Comparison of ENCODE assay signal across 15 mouse cellular contexts in genomic region chr11:115869393-115869792, GRCm38 (mm10). TPM values are rescaled to one million over a fixed set of nuclear protein-coding genes. Genes with fewer than 3 reads are reported as not detected.
DNase-seq lines count a peak whose midpoint lies in the region; ATAC-seq and TF ChIP-seq lines count a peak whose summit lies in the region.
"Had no signal": no experiment of that assay in that cellular context is flagged by ENCODE, and none has a peak within 500 bp of the region (broad histone marks: within the 10 kb centered on the region; RNA-seq: fewer than 3 reads in every experiment).

No protein-coding gene starts in this region.

- H3K36me3 ChIP-seq in lung, embryonic 14.5 days (ENCODE audit: insufficient read depth) = no peaks in the 10 kb centered on the region
- no peaks in the 10 kb centered on the region for H3K36me3 ChIP-seq in stomach, embryonic 14.5 days (ENCODE audit: control insufficient read depth, insufficient read depth, low read length)
- H3K36me3 ChIP-seq: hindbrain, embryonic 13.5 days had no signal

- peak; percentile 37 for DNase-seq in adrenal gland, adult 2 months
- DNase-seq in adrenal gland, adult 18-20 months (ENCODE audit: low spot score in 2 of 2) = no peak
- peak; percentile 8 for DNase-seq in lung, embryonic 14.5 days
- no peak for DNase-seq in cerebellum, adult 11-12 months
- no peak for DNase-seq in left cerebral cortex, postnatal 36 days (ENCODE audit: low spot score in 2 of 2)
- DNase-seq in layer of hippocampus, adult 9-10 months (ENCODE audit: low spot score) = no peak
- DNase-seq: cerebellum, adult 2 months; gastrocnemius, adult 2 months; spleen, adult 18-20 months had no signal

- H3K27ac ChIP-seq in lung, embryonic 14.5 days (ENCODE audit: low read depth) = no peak overlapping the region
- no peak overlapping the region for H3K27ac ChIP-seq in stomach, embryonic 14.5 days (ENCODE audit: low read length)
- H3K27ac ChIP-seq: gastrocnemius, adult 2 months; hindbrain, embryonic 13.5 days; layer of hippocampus, adult 2 months had no signal

- H3K9ac ChIP-seq in lung, embryonic 14.5 days = no peak overlapping the region
- no peak overlapping the region for H3K9ac ChIP-seq in stomach, embryonic 14.5 days (replicated peaks; ENCODE audit: low read depth, low read length)
- H3K9ac ChIP-seq: hindbrain, embryonic 13.5 days had no signal

- no peaks in the 10 kb centered on the region for H3K4me1 ChIP-seq in lung, embryonic 14.5 days (ENCODE audit: insufficient read depth)
- no peaks in the 10 kb centered on the region for H3K4me1 ChIP-seq in stomach, embryonic 14.5 days (ENCODE audit: control insufficient read depth, insufficient read depth, low read length)
- H3K4me1 ChIP-seq: hindbrain, embryonic 13.5 days had no signal

- ATAC-seq in granulocyte monocyte progenitor cell, adult 5-6 weeks (replicated peaks; ENCODE audit: poor library complexity, severe bottlenecking) = peak; percentile 69
- no peak for ATAC-seq in lung, embryonic 14.5 days (ENCODE audit: insufficient read depth)
- ATAC-seq in stomach, embryonic 14.5 days (ENCODE audit: insufficient number of reproducible peaks, insufficient read depth, low FRiP score, low read depth) = peak; percentile 50

- no peaks in the 10 kb centered on the region for H3K9me3 ChIP-seq in lung, embryonic 14.5 days (ENCODE audit: low read depth, low read length)
- no peaks in the 10 kb centered on the region for H3K9me3 ChIP-seq in stomach, embryonic 14.5 days (ENCODE audit: control insufficient read depth, low read depth, low read length)
- H3K9me3 ChIP-seq: hindbrain, embryonic 13.5 days had no signal

- H3K4me2 ChIP-seq in lung, embryonic 14.5 days = no peak overlapping the region
- H3K4me2 ChIP-seq in stomach, embryonic 14.5 days (replicated peaks; ENCODE audit: low read depth, low read length) = no peak overlapping the region
- H3K4me2 ChIP-seq: hindbrain, embryonic 13.5 days; midbrain, embryonic 11.5 days had no signal

- TF ChIP-seq CTCF in lung, embryonic 14.5 days (IDR thresholded peaks at IDR 0.05; ENCODE audit: low read depth) = no peak

- no peak overlapping the region for H3K4me3 ChIP-seq in lung, embryonic 14.5 days (ENCODE audit: low read depth, low read length)
- no peak overlapping the region for H3K4me3 ChIP-seq in stomach, embryonic 14.5 days (ENCODE audit: low read depth, low read length)
- H3K4me3 ChIP-seq: gastrocnemius, adult 2 months; hindbrain, embryonic 13.5 days; layer of hippocampus, adult 2 months had no signal

- intact Hi-C loops in left cerebral cortex, postnatal 36 days (cut with DNase I) = no loop called here

- WGBS in lung, embryonic 14.5 days = 63% methylated on average over 8 of the region's 8 CpGs
- 64% methylated on average over 8 of the region's 8 CpGs for WGBS in stomach, embryonic 14.5 days

- no peaks in the 10 kb centered on the region for H3K27me3 ChIP-seq in lung, embryonic 14.5 days (ENCODE audit: insufficient read depth, low read length)
- H3K27me3 ChIP-seq in stomach, embryonic 14.5 days (ENCODE audit: control insufficient read depth, insufficient read depth, low read length) = no peaks in the 10 kb centered on the region
- H3K27me3 ChIP-seq: hindbrain, embryonic 13.5 days had no signal

RNA-seq across cellular contexts. Expression of gene Myo15b, which starts 11.2 kb away (rescaled TPM):
- total RNA-seq in adrenal gland, adult 2 months (2021) = under 1 TPM in 1 of 2 experiments, not detected in 1; 0.35 TPM
- polyA plus RNA-seq in adrenal gland, adult 2 months (2012; rRNA removed) = 0.13 and 0.47 TPM in 2 replicates
- not detected for total RNA-seq in adrenal gland, adult 18-20 months (2021)
- 4.4 and 5.4 TPM in 2 replicates for total RNA-seq in granulocyte monocyte progenitor cell, adult 5-6 weeks (2014; fragmentation: Nextera tagmentation)
- total RNA-seq in granulocyte monocyte progenitor cell, adult 5-6 weeks (2017) = 1.1 and 2.1 TPM in 2 replicates
- 0.12 and 0.28 TPM in 2 replicates for polyA plus RNA-seq in lung, embryonic 14.5 days (2014; fragmentation: Nextera tagmentation; extraction: Ambion mirVana)
- 3.1 and 5.9 TPM in 2 replicates for polyA plus RNA-seq in stomach, embryonic 14.5 days (2014; fragmentation: Nextera tagmentation; extraction: Ambion mirVana)
- under 1 TPM; 0.34 to 0.52 TPM for total RNA-seq in left cerebral cortex, postnatal 36 days (2021)
- total RNA-seq: gastrocnemius, adult 2 months; neutrophil, adult 5-6 weeks had no signal
- polyA plus RNA-seq: hindbrain, embryonic 13.5 days; midbrain, embryonic 11.5 days had no signal

RNA-seq across cellular contexts. Expression of gene Smim5, which starts 30.4 kb away (rescaled TPM):
- 1 to 10 TPM in 1 of 2 experiments, under 1 TPM in 1; 0.58 to 1.3 TPM for total RNA-seq in adrenal gland, adult 2 months (2021)
- 0.86 and 0.99 TPM in 2 replicates for polyA plus RNA-seq in adrenal gland, adult 2 months (2012; rRNA removed)
- total RNA-seq in adrenal gland, adult 18-20 months (2021) = under 1 TPM in 1 of 2 experiments, not detected in 1; 0.74 TPM
- total RNA-seq in granulocyte monocyte progenitor cell, adult 5-6 weeks (2014; fragmentation: Nextera tagmentation) = 7.1 and 10.4 TPM in 2 replicates
- total RNA-seq in granulocyte monocyte progenitor cell, adult 5-6 weeks (2017) = 3.5 and 7.8 TPM in 2 replicates
- 1.9 and 3.2 TPM in 2 replicates for polyA plus RNA-seq in lung, embryonic 14.5 days (2014; fragmentation: Nextera tagmentation; extraction: Ambion mirVana)
- 2.1 TPM in 2 replicates for polyA plus RNA-seq in stomach, embryonic 14.5 days (2014; fragmentation: Nextera tagmentation; extraction: Ambion mirVana)
- not detected for total RNA-seq in left cerebral cortex, postnatal 36 days (2021)

RNA-seq across cellular contexts. Expression of gene Smim6, which starts 42.4 kb away (rescaled TPM):
- total RNA-seq in adrenal gland, adult 2 months (2021) = not detected
- not detected in 2 replicates for polyA plus RNA-seq in adrenal gland, adult 2 months (2012; rRNA removed)
- total RNA-seq in adrenal gland, adult 18-20 months (2021) = not detected
- total RNA-seq in granulocyte monocyte progenitor cell, adult 5-6 weeks (2014; fragmentation: Nextera tagmentation) = 0.88 and 2.3 TPM in 2 replicates
- 0.69 TPM in 1 of 2 replicates, not detected in the other for total RNA-seq in granulocyte monocyte progenitor cell, adult 5-6 weeks (2017)
- polyA plus RNA-seq in lung, embryonic 14.5 days (2014; fragmentation: Nextera tagmentation; extraction: Ambion mirVana) = 11.4 and 12.2 TPM in 2 replicates
- polyA plus RNA-seq in stomach, embryonic 14.5 days (2014; fragmentation: Nextera tagmentation; extraction: Ambion mirVana) = 35.9 and 41.9 TPM in 2 replicates
- total RNA-seq in left cerebral cortex, postnatal 36 days (2021) = not detected
- total RNA-seq: gastrocnemius, adult 2 months; layer of hippocampus, adult 2 months; neutrophil, adult 5-6 weeks had no signal
- polyA plus RNA-seq: cerebellum, adult 2 months had no signal

RNA-seq across cellular contexts. Expression of gene Llgl2, which starts 45.5 kb away (rescaled TPM):
- total RNA-seq in adrenal gland, adult 2 months (2021) = 10 to 100 TPM in 1 of 2 experiments, 1 to 10 TPM in 1; 7.6 to 13.1 TPM
- 24.4 and 29.5 TPM in 2 replicates for polyA plus RNA-seq in adrenal gland, adult 2 months (2012; rRNA removed)
- total RNA-seq in adrenal gland, adult 18-20 months (2021) = 1 to 10 TPM; 5.8 to 8.0 TPM
- total RNA-seq in granulocyte monocyte progenitor cell, adult 5-6 weeks (2014; fragmentation: Nextera tagmentation) = 4.2 and 11.3 TPM in 2 replicates
- 2.8 and 4.1 TPM in 2 replicates for total RNA-seq in granulocyte monocyte progenitor cell, adult 5-6 weeks (2017)
- 28.8 and 31.9 TPM in 2 replicates for polyA plus RNA-seq in lung, embryonic 14.5 days (2014; fragmentation: Nextera tagmentation; extraction: Ambion mirVana)
- polyA plus RNA-seq in stomach, embryonic 14.5 days (2014; fragmentation: Nextera tagmentation; extraction: Ambion mirVana) = 37.6 and 41.1 TPM in 2 replicates
- 1 to 10 TPM; 2.6 to 3.9 TPM for total RNA-seq in left cerebral cortex, postnatal 36 days (2021)

RNA-seq across cellular contexts. Expression of gene Tsen54, which starts 54.9 kb away (rescaled TPM):
- 10 to 100 TPM; 15.8 to 20.7 TPM for total RNA-seq in adrenal gland, adult 2 months (2021)
- 43.9 and 61.6 TPM in 2 replicates for polyA plus RNA-seq in adrenal gland, adult 2 months (2012; rRNA removed)
- total RNA-seq in adrenal gland, adult 18-20 months (2021) = 10 to 100 TPM; 15.5 to 20.3 TPM
- 21.9 and 22.5 TPM in 2 replicates for total RNA-seq in granulocyte monocyte progenitor cell, adult 5-6 weeks (2014; fragmentation: Nextera tagmentation)
- total RNA-seq in granulocyte monocyte progenitor cell, adult 5-6 weeks (2017) = 8.5 and 18.6 TPM in 2 replicates
- polyA plus RNA-seq in lung, embryonic 14.5 days (2014; fragmentation: Nextera tagmentation; extraction: Ambion mirVana) = 31.5 and 35.0 TPM in 2 replicates
- 24.3 and 25.0 TPM in 2 replicates for polyA plus RNA-seq in stomach, embryonic 14.5 days (2014; fragmentation: Nextera tagmentation; extraction: Ambion mirVana)
- total RNA-seq in left cerebral cortex, postnatal 36 days (2021) = 10 to 100 TPM; 10.6 to 16.0 TPM

Comparison
In these comparisons a context has a peak if more than half of its experiments do, and no peak if none do; other contexts are left out.
1. DNase-seq: peak in adrenal gland, adult 2 months (single experiment) and lung, embryonic 14.5 days (single experiment); none in adrenal gland, adult 18-20 months (0 of 2), cerebellum, adult 11-12 months (single experiment), left cerebral cortex, postnatal 36 days (0 of 2) and layer of hippocampus, adult 9-10 months (single experiment).